ENCODE assay signal across 14 mouse cellular contexts in the genomic region with DNA sequence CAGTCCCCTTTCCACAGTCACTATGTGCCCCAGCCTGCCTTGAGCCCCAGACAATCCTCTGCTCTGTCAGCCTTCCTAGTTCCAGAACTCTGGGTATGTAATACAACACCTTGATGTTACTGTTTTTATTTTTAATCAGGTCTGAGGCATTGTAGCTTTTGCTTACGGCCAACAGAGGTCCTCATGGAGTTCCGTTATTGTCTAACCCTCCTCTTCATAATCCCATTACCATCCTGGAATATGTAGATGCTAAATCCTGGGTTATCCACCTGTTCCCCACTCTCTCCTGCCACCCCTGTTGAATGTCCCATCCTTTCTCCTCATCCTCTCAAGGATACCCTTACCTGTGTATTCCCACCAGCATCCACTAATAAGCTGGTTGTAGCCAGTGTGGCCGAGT. TPM values are rescaled to one million over a fixed set of nuclear protein-coding genes. Genes with fewer than 3 reads are reported as not detected.
DNase-seq lines count a peak whose midpoint lies in the region; ATAC-seq lines count a peak whose summit lies in the region.
"Had no signal": no experiment of that assay in that cellular context is flagged by ENCODE, and none has a peak within 500 bp of the region (broad histone marks: within the 10 kb centered on the region; RNA-seq: fewer than 3 reads in every experiment).

No protein-coding gene starts in this region.

- H3K36me3 ChIP-seq in hindbrain, embryonic 10.5 days: no peaks in the 10 kb centered on the region
- 0 out of 2 replicates have a peak, but pooled peaks cover 6% of the 10 kb centered on the region for H3K36me3 ChIP-seq in hindbrain, embryonic 12.5 days
- H3K36me3 ChIP-seq in midbrain, embryonic 11.5 days (ENCODE audit: control insufficient read depth, insufficient read depth, low read length): no peaks in the 10 kb centered on the region
- peaks cover 10% of the 10 kb centered on the region; the same call in 1 of the 2 replicates for H3K36me3 ChIP-seq in midbrain, embryonic 14.5 days (ENCODE audit: control insufficient read depth, insufficient read depth, low read length)
- no peaks in the 10 kb centered on the region for H3K36me3 ChIP-seq in embryonic facial prominence, embryonic 10.5 days (replicated peaks)
- H3K36me3 ChIP-seq: embryonic facial prominence, embryonic 15.5 days had no signal

- 0 out of 2 replicates have a peak overlapping the region, but pooled peaks have one; percentile 27 for H3K4me3 ChIP-seq in hindbrain, embryonic 10.5 days
- H3K4me3 ChIP-seq in hindbrain, embryonic 12.5 days: no peak overlapping the region
- no peak overlapping the region for H3K4me3 ChIP-seq in midbrain, embryonic 11.5 days (ENCODE audit: low read depth, low read length)
- H3K4me3 ChIP-seq in midbrain, embryonic 14.5 days (replicated peaks; ENCODE audit: low read depth, low read length): no peak overlapping the region
- H3K4me3 ChIP-seq in embryonic facial prominence, embryonic 10.5 days: peak overlapping the region; percentile 36
- H3K4me3 ChIP-seq: embryonic facial prominence, embryonic 15.5 days; forebrain, embryonic 13.5 days had no signal

- H3K27ac ChIP-seq in hindbrain, embryonic 10.5 days: no peak overlapping the region
- no peak overlapping the region for H3K27ac ChIP-seq in hindbrain, embryonic 12.5 days
- H3K27ac ChIP-seq in midbrain, embryonic 11.5 days (ENCODE audit: low read depth, low read length): no peak overlapping the region
- no peak overlapping the region for H3K27ac ChIP-seq in midbrain, embryonic 14.5 days (replicated peaks; ENCODE audit: low read depth, low read length)
- no peak overlapping the region for H3K27ac ChIP-seq in embryonic facial prominence, embryonic 10.5 days (replicated peaks)
- H3K27ac ChIP-seq: embryonic facial prominence, embryonic 15.5 days; forebrain, embryonic 13.5 days; liver, embryonic 14.5 days had no signal

- no peak overlapping the region for H3K4me2 ChIP-seq in hindbrain, embryonic 12.5 days (replicated peaks)
- H3K4me2 ChIP-seq in midbrain, embryonic 11.5 days: no peak overlapping the region
- no peak overlapping the region for H3K4me2 ChIP-seq in midbrain, embryonic 14.5 days (ENCODE audit: low read length)
- H3K4me2 ChIP-seq: embryonic facial prominence, embryonic 15.5 days had no signal

- DNase-seq in hindbrain, embryonic 10.5 days (ENCODE audit: low spot score): no peak
- DNase-seq in midbrain, embryonic 11.5 days (ENCODE audit: low spot score, missing footprints): peak; percentile 83
- no peak for DNase-seq in midbrain, embryonic 14.5 days
- DNase-seq in embryonic facial prominence, embryonic 10.5 days (ENCODE audit: low spot score): no peak
- DNase-seq in layer of hippocampus, postnatal 25 days (ENCODE audit: extremely low spot score in 1 of 2, low spot score in 1 of 2): no peak
- DNase-seq: adrenal gland, adult 2 months; cerebellum, adult 11 months; kidney, adult 9 months; right cerebral cortex, postnatal 4 days had no signal

- H3K27me3 ChIP-seq in hindbrain, embryonic 10.5 days (ENCODE audit: insufficient read depth, poor library complexity, severe bottlenecking): peaks cover 78% of the 10 kb centered on the region
- H3K27me3 ChIP-seq in hindbrain, embryonic 12.5 days: peaks cover 90% of the 10 kb centered on the region
- H3K27me3 ChIP-seq in midbrain, embryonic 11.5 days (ENCODE audit: control insufficient read depth, insufficient read depth, low read length): peaks cover 54% of the 10 kb centered on the region
- H3K27me3 ChIP-seq in midbrain, embryonic 14.5 days (ENCODE audit: control insufficient read depth, insufficient read depth, low read length): peaks cover 62% of the 10 kb centered on the region
- H3K27me3 ChIP-seq in embryonic facial prominence, embryonic 10.5 days (replicated peaks; ENCODE audit: low read depth, poor library complexity, severe bottlenecking): peaks cover 69% of the 10 kb centered on the region

- H3K4me1 ChIP-seq in hindbrain, embryonic 10.5 days (replicated peaks): peaks cover 45% of the 10 kb centered on the region
- peaks cover 23% of the 10 kb centered on the region for H3K4me1 ChIP-seq in hindbrain, embryonic 12.5 days
- peaks cover 12% of the 10 kb centered on the region for H3K4me1 ChIP-seq in midbrain, embryonic 11.5 days (ENCODE audit: control insufficient read depth, insufficient read depth, low read length)
- peaks cover 8% of the 10 kb centered on the region for H3K4me1 ChIP-seq in midbrain, embryonic 14.5 days (ENCODE audit: control insufficient read depth, insufficient read depth, low read length)
- H3K4me1 ChIP-seq in embryonic facial prominence, embryonic 10.5 days: peaks cover 42% of the 10 kb centered on the region

- H3K9ac ChIP-seq in hindbrain, embryonic 12.5 days: no peak overlapping the region
- no peak overlapping the region for H3K9ac ChIP-seq in midbrain, embryonic 11.5 days (ENCODE audit: low read length)
- no peak overlapping the region for H3K9ac ChIP-seq in midbrain, embryonic 14.5 days (replicated peaks; ENCODE audit: low read length)
- H3K9ac ChIP-seq: embryonic facial prominence, embryonic 15.5 days; forebrain, embryonic 13.5 days; liver, embryonic 14.5 days had no signal

- ATAC-seq in hindbrain, embryonic 12.5 days (ENCODE audit: low FRiP score): no peak
- no peak for ATAC-seq in midbrain, embryonic 11.5 days (ENCODE audit: low FRiP score)
- ATAC-seq in midbrain, embryonic 14.5 days (ENCODE audit: low FRiP score, low TSS enrichment): no peak
- ATAC-seq in inflammation-experienced regulatory T-cells, adult 6 months: no peak
- ATAC-seq: forebrain, embryonic 13.5 days had no signal

- WGBS in hindbrain, embryonic 10.5 days: 36% methylated on average over 3 of the region's 3 CpGs
- WGBS in hindbrain, embryonic 12.5 days: 53% methylated on average over 3 of the region's 3 CpGs
- 42% methylated on average over 3 of the region's 3 CpGs for WGBS in midbrain, embryonic 11.5 days
- 30% methylated on average over 3 of the region's 3 CpGs for WGBS in midbrain, embryonic 14.5 days
- 33% methylated on average over 3 of the region's 3 CpGs for WGBS in embryonic facial prominence, embryonic 10.5 days

- no peaks in the 10 kb centered on the region for H3K9me3 ChIP-seq in hindbrain, embryonic 10.5 days
- no peaks in the 10 kb centered on the region for H3K9me3 ChIP-seq in hindbrain, embryonic 12.5 days (replicated peaks)
- H3K9me3 ChIP-seq in midbrain, embryonic 11.5 days (ENCODE audit: control insufficient read depth, low read length): no peaks in the 10 kb centered on the region
- H3K9me3 ChIP-seq in midbrain, embryonic 14.5 days (ENCODE audit: control insufficient read depth, low read length): no peaks in the 10 kb centered on the region
- no peaks in the 10 kb centered on the region for H3K9me3 ChIP-seq in embryonic facial prominence, embryonic 10.5 days
- H3K9me3 ChIP-seq: embryonic facial prominence, embryonic 15.5 days; forebrain, embryonic 13.5 days had no signal

RNA-seq across cellular contexts. Expression of a gene that starts 4.2 kb away (rescaled TPM):
- 1.6 and 2.1 TPM in 2 replicates for polyA plus RNA-seq in hindbrain, embryonic 10.5 days (2016; fragmentation: Nextera tagmentation; extraction: Ambion mirVana)
- polyA plus RNA-seq in hindbrain, embryonic 12.5 days (2016; fragmentation: Nextera tagmentation; extraction: Ambion mirVana): 1.2 and 2.2 TPM in 2 replicates
- 0.51 and 0.58 TPM in 2 replicates for polyA plus RNA-seq in midbrain, embryonic 11.5 days (2014; fragmentation: Nextera tagmentation; extraction: Ambion mirVana)
- polyA plus RNA-seq in midbrain, embryonic 14.5 days (2014; fragmentation: Nextera tagmentation; extraction: Ambion mirVana): 0.58 and 0.66 TPM in 2 replicates
- polyA plus RNA-seq in embryonic facial prominence, embryonic 10.5 days (2016; fragmentation: Nextera tagmentation; extraction: Ambion mirVana): 2.1 and 2.9 TPM in 2 replicates
- polyA plus RNA-seq in inflammation-experienced regulatory T-cells, adult 6 months (2017; shearing (Covaris generic)): 1 to 10 TPM; 3.2 to 4.3 (median 3.2) TPM
- 10 to 100 TPM; 10.5 to 25.1 TPM for total RNA-seq in layer of hippocampus, postnatal 25 days (2021)

RNA-seq across cellular contexts. Expression of a gene that starts 11.2 kb away (rescaled TPM):
- 4.4 and 12.7 TPM in 2 replicates for polyA plus RNA-seq in hindbrain, embryonic 10.5 days (2016; fragmentation: Nextera tagmentation; extraction: Ambion mirVana)
- polyA plus RNA-seq in hindbrain, embryonic 12.5 days (2016; fragmentation: Nextera tagmentation; extraction: Ambion mirVana): 21.6 and 25.8 TPM in 2 replicates
- 8.1 and 9.4 TPM in 2 replicates for polyA plus RNA-seq in midbrain, embryonic 11.5 days (2014; fragmentation: Nextera tagmentation; extraction: Ambion mirVana)
- polyA plus RNA-seq in midbrain, embryonic 14.5 days (2014; fragmentation: Nextera tagmentation; extraction: Ambion mirVana): 66.8 and 74.1 TPM in 2 replicates
- polyA plus RNA-seq in embryonic facial prominence, embryonic 10.5 days (2016; fragmentation: Nextera tagmentation; extraction: Ambion mirVana): 3.0 and 3.8 TPM in 2 replicates
- 100 to 1,000 TPM; 181 to 204 (median 188) TPM for polyA plus RNA-seq in inflammation-experienced regulatory T-cells, adult 6 months (2017; shearing (Covaris generic))
- 100 to 1,000 TPM; 113 to 114 TPM for total RNA-seq in layer of hippocampus, postnatal 25 days (2021)

RNA-seq across cellular contexts. Expression of a gene that starts 13.7 kb away (rescaled TPM):
- 29.8 and 33.5 TPM in 2 replicates for polyA plus RNA-seq in hindbrain, embryonic 10.5 days (2016; fragmentation: Nextera tagmentation; extraction: Ambion mirVana)
- 52.2 and 61.4 TPM in 2 replicates for polyA plus RNA-seq in hindbrain, embryonic 12.5 days (2016; fragmentation: Nextera tagmentation; extraction: Ambion mirVana)
- 25.8 and 28.2 TPM in 2 replicates for polyA plus RNA-seq in midbrain, embryonic 11.5 days (2014; fragmentation: Nextera tagmentation; extraction: Ambion mirVana)
- 19.0 and 19.6 TPM in 2 replicates for polyA plus RNA-seq in midbrain, embryonic 14.5 days (2014; fragmentation: Nextera tagmentation; extraction: Ambion mirVana)
- 26.9 and 29.6 TPM in 2 replicates for polyA plus RNA-seq in embryonic facial prominence, embryonic 10.5 days (2016; fragmentation: Nextera tagmentation; extraction: Ambion mirVana)
- polyA plus RNA-seq in inflammation-experienced regulatory T-cells, adult 6 months (2017; shearing (Covaris generic)): under 1 TPM in 1 of 3 experiments, not detected in 2; 0.20 TPM
- total RNA-seq in layer of hippocampus, postnatal 25 days (2021): 100 to 1,000 TPM; 295 to 338 TPM

RNA-seq across cellular contexts. Expression of a gene that starts 19.3 kb away (rescaled TPM):
- polyA plus RNA-seq in hindbrain, embryonic 10.5 days (2016; fragmentation: Nextera tagmentation; extraction: Ambion mirVana): 110 and 151 TPM in 2 replicates
- polyA plus RNA-seq in hindbrain, embryonic 12.5 days (2016; fragmentation: Nextera tagmentation; extraction: Ambion mirVana): 199 and 203 TPM in 2 replicates
- 130 and 138 TPM in 2 replicates for polyA plus RNA-seq in midbrain, embryonic 11.5 days (2014; fragmentation: Nextera tagmentation; extraction: Ambion mirVana)
- polyA plus RNA-seq in midbrain, embryonic 14.5 days (2014; fragmentation: Nextera tagmentation; extraction: Ambion mirVana): 219 and 244 TPM in 2 replicates
- 107 and 115 TPM in 2 replicates for polyA plus RNA-seq in embryonic facial prominence, embryonic 10.5 days (2016; fragmentation: Nextera tagmentation; extraction: Ambion mirVana)
- 10 to 100 TPM; 35.2 to 56.0 (median 47.0) TPM for polyA plus RNA-seq in inflammation-experienced regulatory T-cells, adult 6 months (2017; shearing (Covaris generic))
- total RNA-seq in layer of hippocampus, postnatal 25 days (2021): 100 to 1,000 TPM; 210 to 243 TPM

RNA-seq across cellular contexts. Expression of a gene that starts 35.2 kb away (rescaled TPM):
- 17.9 and 21.9 TPM in 2 replicates for polyA plus RNA-seq in hindbrain, embryonic 10.5 days (2016; fragmentation: Nextera tagmentation; extraction: Ambion mirVana)
- polyA plus RNA-seq in hindbrain, embryonic 12.5 days (2016; fragmentation: Nextera tagmentation; extraction: Ambion mirVana): 23.2 and 24.9 TPM in 2 replicates
- 10.3 and 11.4 TPM in 2 replicates for polyA plus RNA-seq in midbrain, embryonic 11.5 days (2014; fragmentation: Nextera tagmentation; extraction: Ambion mirVana)
- polyA plus RNA-seq in midbrain, embryonic 14.5 days (2014; fragmentation: Nextera tagmentation; extraction: Ambion mirVana): 12.5 and 14.6 TPM in 2 replicates
- 25.3 and 25.9 TPM in 2 replicates for polyA plus RNA-seq in embryonic facial prominence, embryonic 10.5 days (2016; fragmentation: Nextera tagmentation; extraction: Ambion mirVana)
- polyA plus RNA-seq in inflammation-experienced regulatory T-cells, adult 6 months (2017; shearing (Covaris generic)): 10 to 100 TPM; 25.7 to 32.1 (median 26.0) TPM
- 10 to 100 TPM; 92.7 to 98.9 TPM for total RNA-seq in layer of hippocampus, postnatal 25 days (2021)

Comparison
In these comparisons a context has a peak if more than half of its experiments do, and no peak if none do; other contexts are left out.
1. H3K4me3 ChIP-seq: peak in hindbrain, embryonic 10.5 days (single experiment) and embryonic facial prominence, embryonic 10.5 days (single experiment); none in hindbrain, embryonic 12.5 days (single experiment), midbrain, embryonic 11.5 days (single experiment) and midbrain, embryonic 14.5 days (single experiment).
2. RNA of a gene that starts 13.7 kb away (polyA plus RNA-seq): 52.2 to 61.4 TPM in hindbrain, embryonic 12.5 days, 29.8 to 33.5 TPM in hindbrain, embryonic 10.5 days, 26.9 to 29.6 TPM in embryonic facial prominence, embryonic 10.5 days, 25.8 to 28.2 TPM in midbrain, embryonic 11.5 days and 19.0 to 19.6 TPM in midbrain, embryonic 14.5 days; 0.20 TPM in inflammation-experienced regulatory T-cells, adult 6 months; every median in the first group is over 10 times any median in the second.